17 mouse cellular contexts compared by ENCODE assay signal in the genomic region with DNA sequence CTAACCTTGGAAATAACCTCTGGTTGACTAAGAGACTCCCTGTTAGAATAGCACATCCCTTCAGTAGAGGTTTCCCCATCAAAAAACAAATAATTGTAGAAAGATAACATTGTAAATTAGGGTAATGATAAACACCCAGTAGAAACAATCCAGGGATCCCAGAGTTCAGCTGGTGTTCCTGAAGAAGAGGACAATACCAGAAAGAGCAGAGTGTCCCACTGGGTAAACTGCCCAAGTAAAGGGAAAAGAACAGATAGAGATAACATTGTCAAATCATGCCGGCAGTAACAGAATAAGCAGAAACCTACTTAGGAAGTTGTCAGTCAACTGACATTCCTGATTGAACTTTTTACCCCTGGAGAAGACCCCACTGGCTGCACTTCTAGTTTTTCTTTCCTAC.
"Had no signal": no experiment of that assay in that cellular context is flagged by ENCODE, and none has a peak within 500 bp of the region (broad histone marks: within the 10 kb centered on the region; RNA-seq: fewer than 3 reads in every experiment).

No protein-coding gene starts in this region.

- ATAC-seq: lung, postnatal 0 days; midbrain, embryonic 13.5 days; midbrain, embryonic 15.5 days had no signal

- H3K27me3 ChIP-seq: lung, embryonic 15.5 days; megakaryocyte, embryonic 14.5 days; midbrain, embryonic 13.5 days; midbrain, embryonic 15.5 days; neural tube, embryonic 12.5 days; stomach, embryonic 15.5 days had no signal

- H3K4me1 ChIP-seq: lung, embryonic 15.5 days; megakaryocyte, embryonic 14.5 days; midbrain, embryonic 13.5 days; midbrain, embryonic 15.5 days; neural tube, embryonic 12.5 days; stomach, embryonic 15.5 days had no signal

- H3K9ac ChIP-seq: lung, embryonic 15.5 days; midbrain, embryonic 13.5 days; midbrain, embryonic 15.5 days; neural tube, embryonic 12.5 days; stomach, embryonic 15.5 days had no signal

- H3K9me3 ChIP-seq: lung, embryonic 15.5 days; midbrain, embryonic 13.5 days; midbrain, embryonic 15.5 days; neural tube, embryonic 12.5 days; stomach, embryonic 15.5 days had no signal

- H3K27ac ChIP-seq: lung, embryonic 15.5 days; macrophage; midbrain, embryonic 13.5 days; midbrain, embryonic 15.5 days; neural tube, embryonic 12.5 days; stomach, embryonic 15.5 days; stomach, postnatal 0 days had no signal

- H3K4me3 ChIP-seq: lung, embryonic 15.5 days; megakaryocyte, embryonic 14.5 days; midbrain, embryonic 13.5 days; midbrain, embryonic 15.5 days; neural tube, embryonic 12.5 days; stomach, embryonic 15.5 days had no signal

- H3K4me2 ChIP-seq: lung, embryonic 15.5 days; midbrain, embryonic 11.5 days; midbrain, embryonic 13.5 days; midbrain, embryonic 15.5 days; neural tube, embryonic 12.5 days; stomach, embryonic 15.5 days had no signal

- DNase-seq: lung, adult 2 months; lung, postnatal 14 days; lung, postnatal 36 days; right cerebral cortex, postnatal 14 days; thymus, adult 2 months; thymus, postnatal 25 days; thymus, postnatal 4 days had no signal

- H3K36me3 ChIP-seq: lung, embryonic 15.5 days; midbrain, embryonic 13.5 days; midbrain, embryonic 15.5 days; neural tube, embryonic 12.5 days; stomach, embryonic 15.5 days had no signal
